In genomic region chr10:36884198-36884597, GRCm38 (mm10) we compare ENCODE assay signal across 29 mouse cellular contexts.
"Had no signal": no experiment of that assay in that cellular context is flagged by ENCODE, and none has a peak within 500 bp of the region (broad histone marks: within the 10 kb centered on the region; RNA-seq: fewer than 3 reads in every experiment).

No protein-coding gene starts in this region.

- H3K9ac ChIP-seq: heart, embryonic 13.5 days; heart, embryonic 15.5 days; hindbrain, embryonic 13.5 days; hindbrain, embryonic 15.5 days; kidney, embryonic 15.5 days; limb, embryonic 12.5 days; liver, embryonic 13.5 days; liver, embryonic 15.5 days; liver, postnatal 0 days had no signal

- H3K36me3 ChIP-seq: heart, embryonic 13.5 days; heart, embryonic 15.5 days; hindbrain, embryonic 13.5 days; hindbrain, embryonic 15.5 days; kidney, embryonic 15.5 days; limb, embryonic 10.5 days; limb, embryonic 12.5 days; liver, embryonic 13.5 days; liver, embryonic 15.5 days had no signal

- H3K4me2 ChIP-seq: heart, embryonic 11.5 days; heart, embryonic 13.5 days; heart, embryonic 15.5 days; hindbrain, embryonic 13.5 days; hindbrain, embryonic 15.5 days; kidney, embryonic 15.5 days; limb, embryonic 12.5 days; liver, embryonic 11.5 days; liver, embryonic 13.5 days; liver, embryonic 15.5 days had no signal

- H3K4me3 ChIP-seq: heart, adult 2 months; heart, embryonic 13.5 days; heart, embryonic 15.5 days; hindbrain, embryonic 13.5 days; hindbrain, embryonic 15.5 days; kidney, embryonic 15.5 days; left cerebral cortex, adult 2 months; limb, embryonic 10.5 days; limb, embryonic 12.5 days; liver, embryonic 13.5 days; liver, embryonic 15.5 days had no signal

- H3K27me3 ChIP-seq: heart, embryonic 13.5 days; heart, embryonic 15.5 days; hindbrain, embryonic 13.5 days; hindbrain, embryonic 15.5 days; kidney, embryonic 15.5 days; limb, embryonic 12.5 days; liver, embryonic 13.5 days; liver, embryonic 15.5 days had no signal

- H3K27ac ChIP-seq: heart, adult 2 months; heart, embryonic 13.5 days; heart, embryonic 15.5 days; hindbrain, embryonic 13.5 days; hindbrain, embryonic 15.5 days; hindbrain, postnatal 0 days; kidney, embryonic 15.5 days; kidney, postnatal 0 days; left cerebral cortex, adult 2 months; limb, embryonic 10.5 days; limb, embryonic 12.5 days; liver, embryonic 13.5 days; liver, embryonic 15.5 days had no signal

- H3K9me3 ChIP-seq: heart, embryonic 13.5 days; heart, embryonic 15.5 days; hindbrain, embryonic 13.5 days; hindbrain, embryonic 15.5 days; kidney, embryonic 15.5 days; limb, embryonic 10.5 days; limb, embryonic 12.5 days; liver, embryonic 13.5 days; liver, embryonic 15.5 days had no signal

- H3K4me1 ChIP-seq: heart, embryonic 13.5 days; heart, embryonic 15.5 days; hindbrain, embryonic 13.5 days; hindbrain, embryonic 15.5 days; kidney, embryonic 15.5 days; limb, embryonic 10.5 days; limb, embryonic 12.5 days; liver, embryonic 13.5 days; liver, embryonic 15.5 days had no signal

- DNase-seq: gastrocnemius, postnatal 14 days; gastrocnemius, postnatal 36 days; heart, adult 11 months; heart, adult 2 months; heart, postnatal 14 days; heart, postnatal 36 days; kidney, adult 11 months; kidney, adult 2 months; kidney, adult 9 months; kidney, postnatal 14 days; kidney, postnatal 36 days; layer of hippocampus, adult 9-11 months; liver; liver, embryonic 13.5 days; liver, postnatal 0 days had no signal

- ATAC-seq: hindbrain, postnatal 0 days; intestine, embryonic 16.5 days; liver, postnatal 0 days had no signal
